Mouse (Mus musculus) thymus, postnatal 10 days (tissue): Measurements from ENCODE around the gene Thsd4.

Experiments
- DNase-seq, 2 experiments: peaks; one replicate each; pipeline ENCODE4 v3.0.0; 2021; ENCODE audit warnings: low spot score in 2 of 2

Thsd4 gene

DNA sequence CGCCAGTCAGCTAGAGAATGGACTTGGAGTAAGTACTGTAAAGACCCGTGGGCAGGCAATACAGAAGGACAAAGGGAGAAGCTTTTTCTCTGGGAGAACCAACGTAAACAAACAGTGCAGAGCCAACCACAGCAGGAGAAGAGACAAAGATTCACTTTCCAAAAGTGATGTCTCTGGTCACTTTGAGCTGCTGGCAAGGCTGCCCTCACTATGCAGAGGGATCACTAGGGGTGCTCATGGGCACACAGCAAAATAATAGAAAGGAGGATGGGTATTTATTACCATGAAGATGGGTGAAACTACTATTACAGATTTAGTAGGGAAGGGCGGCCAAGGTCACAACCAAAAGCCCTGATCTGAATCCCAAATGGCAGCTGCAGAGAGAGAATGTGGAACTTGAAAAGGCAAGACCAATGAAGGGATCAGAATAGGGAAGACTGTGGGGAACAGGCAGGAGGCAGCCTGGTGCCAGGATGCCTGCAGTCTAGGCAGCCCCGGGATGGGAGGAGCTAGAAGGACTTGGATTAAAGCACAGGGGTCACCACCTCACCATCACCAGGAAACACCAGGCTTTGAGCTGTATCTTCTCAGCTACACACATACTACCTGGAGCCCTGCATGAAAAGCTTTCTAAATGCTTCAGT lies 450.1 kb downstream of the Thsd4 start:
- DNase-seq: no peak

DNA sequence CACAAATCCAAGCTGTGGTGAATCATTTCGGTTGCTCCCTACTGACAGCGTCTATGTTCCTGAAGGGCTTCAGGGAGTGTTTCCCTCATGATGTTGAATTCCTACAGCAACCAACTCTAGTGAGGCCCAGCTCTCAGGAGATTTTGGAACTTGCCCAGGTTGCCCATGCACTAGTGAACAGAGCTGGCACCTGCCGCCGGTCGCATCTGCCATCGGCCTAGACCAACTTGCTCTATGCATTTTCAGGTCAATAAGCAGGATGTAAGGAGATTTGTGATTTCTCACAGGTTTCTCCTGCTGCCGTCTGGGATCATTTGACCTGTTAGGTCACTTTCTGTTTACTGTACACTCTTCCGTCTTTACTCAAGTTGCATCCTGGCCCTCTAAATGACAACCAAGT lies 454.6 kb downstream of the Thsd4 start:
- no peak for DNase-seq

GRCm38 (mm10) chr9:60065184-60065583 lies 456.7 kb downstream of the Thsd4 start:
- DNase-seq: no peak

GRCm38 (mm10) chr9:60063191-60063720 lies 458.6 kb downstream of the Thsd4 start:
- DNase-seq: no peak

DNA sequence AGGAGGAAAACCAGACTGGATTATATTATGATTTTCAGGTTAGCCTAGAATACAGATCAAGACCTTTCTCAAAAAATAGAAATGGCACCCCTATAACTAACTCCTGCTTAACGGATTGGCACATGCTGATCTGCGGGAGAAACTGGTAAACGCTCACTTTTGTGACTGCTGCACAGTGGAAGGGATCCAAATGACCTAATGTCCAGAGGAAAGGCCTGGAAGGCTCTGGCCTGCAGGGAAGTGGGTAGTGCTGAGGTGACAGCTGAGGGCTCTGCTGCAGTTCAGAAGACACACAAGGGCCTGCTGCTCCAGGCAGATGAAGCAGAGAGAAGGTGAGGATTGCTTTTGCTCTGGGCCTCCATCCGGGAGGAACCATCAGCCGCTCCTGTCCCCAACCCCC lies 465.7 kb downstream of the Thsd4 start:
- no peak for DNase-seq

DNA sequence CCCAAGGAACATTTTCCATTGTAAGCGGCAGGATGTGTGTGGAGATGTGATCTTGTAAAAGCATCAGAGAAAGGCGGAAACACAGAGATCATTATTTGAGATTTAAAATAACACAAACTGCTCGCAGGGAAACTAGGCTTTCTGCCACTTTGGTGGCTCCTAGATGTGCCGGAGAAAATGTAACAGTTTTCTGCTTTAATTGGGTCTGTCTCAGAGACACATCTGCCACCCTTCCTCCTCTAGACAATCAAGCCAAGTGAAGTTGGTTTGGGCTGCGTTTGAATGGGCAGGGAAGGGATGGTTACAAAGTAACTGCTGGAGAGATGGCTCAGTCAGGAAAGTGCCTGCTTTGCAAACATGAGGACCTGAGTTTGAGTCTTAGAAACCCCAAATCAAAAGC lies 466.9 kb downstream of the Thsd4 start:
- DNase-seq: no peak

GRCm38 (mm10) chr9:60053117-60053516 lies 468.7 kb downstream of the Thsd4 start:
- DNase-seq: no peak

DNA sequence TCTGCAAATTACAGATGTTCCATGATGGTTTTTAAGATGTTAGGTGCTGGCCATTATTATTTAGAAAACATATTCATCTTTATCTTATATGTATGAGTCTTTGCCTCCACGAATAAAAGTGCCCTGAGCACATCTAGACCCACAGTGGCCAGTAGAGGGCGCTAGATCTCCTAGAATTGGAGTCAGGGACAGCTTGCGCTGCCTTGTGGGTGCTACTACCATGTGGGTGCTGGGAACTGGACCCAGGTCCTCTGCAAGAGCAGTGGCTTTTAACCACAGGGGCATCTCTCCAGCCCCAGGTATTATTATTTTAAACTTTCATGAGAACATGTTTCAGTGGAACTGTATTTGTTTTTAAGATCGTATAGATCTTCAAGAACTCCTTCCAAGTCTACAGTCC lies 469.4 kb downstream of the Thsd4 start:
- no peak for DNase-seq

- DNase-seq: no peak
Observed at GRCm38 (mm10) chr9:60043175-60043574, 478.7 kb downstream of the Thsd4 start.

DNA sequence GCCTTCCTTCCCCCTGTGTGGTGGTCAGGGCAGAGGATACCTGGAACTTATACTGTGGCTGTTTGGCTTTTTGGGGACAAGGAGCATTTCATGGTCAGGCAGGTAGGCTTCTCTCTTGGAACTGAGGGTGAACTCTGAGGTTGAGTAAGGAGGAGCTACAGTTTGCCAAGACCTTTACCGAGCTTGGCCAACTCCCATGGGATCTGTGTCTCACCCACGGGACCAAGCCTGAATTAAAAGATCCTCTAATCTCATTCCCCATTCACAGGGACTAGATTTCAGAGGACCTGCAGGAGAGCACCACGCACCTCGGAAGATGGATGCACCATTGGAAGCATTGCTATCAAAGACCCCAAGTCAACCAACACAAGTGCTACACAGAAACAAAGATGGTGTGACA lies 487.0 kb downstream of the Thsd4 start:
- DNase-seq: no peak

DNA sequence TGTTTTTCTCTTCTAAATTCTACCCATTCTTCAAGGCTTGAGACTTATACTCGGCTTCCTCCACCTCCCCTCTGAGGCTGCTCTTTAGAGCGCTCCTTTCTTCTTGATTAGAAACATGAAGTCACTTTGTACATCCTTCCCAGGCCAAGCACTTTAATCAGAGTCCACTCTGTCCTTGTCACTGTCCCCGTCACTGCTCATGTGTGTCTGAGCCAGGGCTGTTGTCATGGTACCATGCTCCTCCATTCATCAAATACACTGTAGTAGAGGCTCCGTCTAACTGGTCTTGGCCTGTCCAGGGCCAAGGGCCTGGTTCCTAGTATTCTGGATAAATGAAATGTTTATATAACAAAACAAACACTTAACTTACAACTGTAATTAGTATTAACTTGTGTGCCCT lies 494.6 kb downstream of the Thsd4 start:
- no peak for DNase-seq

DNA sequence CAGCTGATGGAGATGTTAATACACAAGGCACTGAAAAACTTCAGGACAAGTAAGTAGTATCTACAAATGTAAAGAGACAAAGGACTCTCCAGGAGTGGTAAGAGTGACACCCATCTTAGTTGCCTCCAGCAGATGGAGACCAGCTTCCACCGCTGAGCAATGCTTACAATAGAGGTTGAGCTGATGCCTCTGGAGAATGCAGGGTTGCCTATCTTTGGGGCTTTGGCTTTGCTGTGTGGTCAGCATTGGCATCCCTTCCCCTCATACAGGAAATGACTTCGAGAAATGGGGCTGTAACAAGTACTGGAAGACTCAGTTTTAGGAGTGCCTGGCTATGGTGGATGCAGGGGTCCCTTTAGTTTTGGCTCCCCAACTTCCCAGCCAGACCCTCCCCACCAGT lies 495.1 kb downstream of the Thsd4 start:
- DNase-seq: no peak

- DNase-seq: no peak
Observed at GRCm38 (mm10) chr9:60025919-60026318, 495.9 kb downstream of the Thsd4 start.

DNA sequence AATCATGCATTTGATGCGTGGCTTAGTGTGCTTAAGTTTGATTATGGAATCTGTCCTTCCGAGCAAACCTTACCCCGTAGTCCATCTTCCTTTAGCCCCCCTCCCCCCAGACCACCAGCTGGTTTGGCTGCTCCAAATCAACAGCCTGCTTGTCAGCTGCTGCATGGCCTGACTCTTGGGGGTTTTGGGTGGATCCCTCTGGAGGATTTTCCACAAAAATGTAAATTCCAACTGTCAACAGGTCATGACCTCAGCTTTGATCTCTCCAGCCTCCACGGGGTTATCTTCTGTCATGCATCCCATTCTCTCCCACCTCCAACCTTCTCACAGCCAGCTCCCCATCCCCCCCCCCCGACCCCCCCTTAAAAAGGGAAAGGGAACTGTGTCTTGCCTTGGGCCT lies 496.9 kb downstream of the Thsd4 start:
- DNase-seq: no peak

GRCm38 (mm10) chr9:60024545-60024944 lies 497.3 kb downstream of the Thsd4 start:
- DNase-seq: no peak

DNA sequence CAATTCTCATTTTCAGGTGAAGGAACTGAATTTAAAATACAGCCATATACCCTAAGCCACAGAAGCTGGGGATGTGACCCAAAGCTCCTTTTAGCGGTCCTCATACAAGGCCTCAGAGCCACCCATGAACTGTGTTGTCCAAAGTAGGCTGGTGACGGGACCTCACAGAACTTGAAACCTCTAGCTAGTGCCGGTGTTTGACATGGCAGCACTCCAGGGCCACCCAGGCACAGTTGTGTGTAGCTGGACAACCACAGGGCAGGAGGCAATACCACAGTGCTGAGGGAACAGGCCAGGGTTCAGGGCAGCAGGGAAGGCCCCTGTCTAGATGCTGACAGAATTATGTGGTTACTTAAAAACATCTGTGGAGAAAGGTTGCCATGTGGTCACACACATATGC lies 499.5 kb downstream of the Thsd4 start:
- no peak for DNase-seq

- no peak for DNase-seq
Observed at GRCm38 (mm10) chr9:60020444-60020843, 501.4 kb downstream of the Thsd4 start.

DNA sequence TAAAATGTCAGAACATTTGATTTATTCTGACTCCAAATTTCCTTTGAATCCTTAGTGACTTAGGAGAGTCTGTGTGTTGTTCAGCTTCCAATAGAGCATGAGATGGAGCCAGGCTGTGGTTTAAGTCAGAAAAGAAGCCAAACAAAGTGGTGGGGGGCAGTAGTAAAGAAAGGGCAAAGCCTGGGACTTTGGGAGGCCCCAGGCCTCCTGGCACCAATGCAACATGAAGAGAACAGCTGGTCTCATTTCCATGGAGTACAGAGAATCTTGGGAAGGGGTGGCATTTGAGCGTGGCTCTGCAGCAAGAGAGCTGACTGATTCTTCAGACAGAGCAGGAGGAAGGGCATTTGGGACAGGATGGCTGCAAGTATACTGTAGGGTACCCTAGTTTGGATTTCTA lies 511.6 kb downstream of the Thsd4 start:
- no peak for DNase-seq

GRCm38 (mm10) chr9:60008936-60009335 lies 512.9 kb downstream of the Thsd4 start:
- no peak for DNase-seq

GRCm38 (mm10) chr9:60002323-60002722 lies 519.5 kb downstream of the Thsd4 start:
- no peak for DNase-seq

GRCm38 (mm10) chr9:60001444-60001843 lies 520.4 kb downstream of the Thsd4 start:
- DNase-seq: no peak

- DNase-seq: no peak
Observed at GRCm38 (mm10) chr9:59997725-59998124, 524.1 kb downstream of the Thsd4 start.

- DNase-seq: no peak
Observed at GRCm38 (mm10) chr9:59991407-59991806, 530.4 kb downstream of the Thsd4 start.

- peak; percentile 7 to 65 for DNase-seq
Observed at GRCm38 (mm10) chr9:59989864-59990263, 532.0 kb downstream of the Thsd4 start.
